In the genomic region with DNA sequence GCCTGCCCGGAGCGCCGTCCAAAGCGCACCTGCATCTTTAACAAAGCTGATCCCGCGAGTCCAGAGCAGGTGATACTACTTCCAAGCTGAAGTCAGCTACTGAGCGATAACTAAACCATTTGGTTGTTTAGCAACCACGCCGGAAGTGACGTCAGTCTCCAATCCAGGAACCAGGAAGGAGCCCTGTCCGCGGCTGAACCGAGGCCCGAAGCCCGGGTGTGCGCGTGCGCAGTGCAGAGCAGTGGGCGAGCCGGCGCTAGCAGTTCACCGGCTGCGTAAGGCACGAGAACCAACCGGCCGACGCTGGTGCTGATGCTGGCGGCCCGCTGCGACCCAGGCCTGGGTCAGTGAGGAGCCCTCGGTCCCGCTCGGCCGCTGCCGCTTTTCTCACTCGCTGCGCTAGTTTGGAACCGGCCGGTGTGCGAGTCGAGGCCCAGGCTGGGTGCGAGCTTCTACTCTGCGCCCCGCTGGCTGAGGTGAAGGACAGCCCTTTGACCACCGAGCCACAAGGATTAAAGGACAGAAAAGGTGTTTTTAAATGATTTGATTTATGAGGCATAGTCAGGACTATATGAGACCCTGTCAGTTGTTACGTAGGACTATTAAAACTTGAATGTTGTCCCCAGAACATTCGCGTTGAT, we compare ENCODE assay signal across 7 mouse cellular contexts. TPM values are rescaled to one million over a fixed set of nuclear protein-coding genes. Genes with fewer than 3 reads are reported as not detected.
DNase-seq lines count a peak whose midpoint lies in the region; ATAC-seq lines count a peak whose summit lies in the region.

TSS of gene Ccdc173 (minus strand) at position 147 of the 641 bp plus-strand sequence.
TSS of gene Phospho2 (plus strand) at position 195 of the 641 bp plus-strand sequence.

- peak; percentile 94 for ATAC-seq in embryonic facial prominence, embryonic 11.5 days (replicated peaks; ENCODE audit: insufficient number of reproducible peaks, low FRiP score, low TSS enrichment, low read depth)
- ATAC-seq in granulocyte monocyte progenitor cell, adult 5-6 weeks (replicated peaks; ENCODE audit: poor library complexity, severe bottlenecking), result peak; percentile 91
- peak; percentile 96 for ATAC-seq in midbrain, embryonic 13.5 days

- WGBS in embryonic facial prominence, embryonic 11.5 days, result 1% methylated on average over 48 of the region's 48 CpGs
- 1% methylated on average over 48 of the region's 48 CpGs for WGBS in limb, embryonic 10.5 days
- WGBS in midbrain, embryonic 13.5 days, result 2% methylated on average over 48 of the region's 48 CpGs

- H3K4me3 ChIP-seq in embryonic facial prominence, embryonic 11.5 days (ENCODE audit: low read depth, low read length), result peak within 1 kb of the TSS; percentile 56
- peak within 1 kb of the TSS; percentile 67 for H3K4me3 ChIP-seq in limb, embryonic 10.5 days
- H3K4me3 ChIP-seq in midbrain, embryonic 13.5 days (replicated peaks), result peak within 1 kb of the TSS; percentile 73

- H3K27ac ChIP-seq in embryonic facial prominence, embryonic 11.5 days (replicated peaks; ENCODE audit: low read depth, low read length), result peak within 1 kb of the TSS; percentile 54; the same call in 1 of the 2 replicates
- peak within 1 kb of the TSS; percentile 83 for H3K27ac ChIP-seq in limb, embryonic 10.5 days
- H3K27ac ChIP-seq in midbrain, embryonic 13.5 days, result peak within 1 kb of the TSS; percentile 94

- H3K4me2 ChIP-seq in embryonic facial prominence, embryonic 11.5 days (ENCODE audit: low read depth, low read length), result peak within 1 kb of the TSS; percentile 63
- H3K4me2 ChIP-seq in midbrain, embryonic 13.5 days (replicated peaks), result peak within 1 kb of the TSS; percentile 89

- DNase-seq in adrenal gland, postnatal 14 days, result peak; percentile 100
- DNase-seq in embryonic facial prominence, embryonic 11.5 days (ENCODE audit: low spot score), result peak; percentile 99
- peak; percentile 98 for DNase-seq in kidney, adult 11 months
- DNase-seq in limb, embryonic 10.5 days (ENCODE audit: low spot score), result peak; percentile 100
- DNase-seq in spleen, adult 12 weeks (ENCODE audit: low spot score), result peak; percentile 96

- no peaks in the 10 kb centered on the region for H3K27me3 ChIP-seq in embryonic facial prominence, embryonic 11.5 days (ENCODE audit: control insufficient read depth, insufficient read depth, low read length)
- no peaks in the 10 kb centered on the region for H3K27me3 ChIP-seq in limb, embryonic 10.5 days (ENCODE audit: low read depth, poor library complexity, severe bottlenecking)
- no peaks in the 10 kb centered on the region for H3K27me3 ChIP-seq in midbrain, embryonic 13.5 days

- H3K9ac ChIP-seq in embryonic facial prominence, embryonic 11.5 days (replicated peaks; ENCODE audit: low read length), result peak within 1 kb of the TSS; percentile 70
- peak within 1 kb of the TSS; percentile 78 for H3K9ac ChIP-seq in midbrain, embryonic 13.5 days (replicated peaks)

- no peaks in the 10 kb centered on the region for H3K9me3 ChIP-seq in embryonic facial prominence, embryonic 11.5 days (replicated peaks; ENCODE audit: control insufficient read depth, low read length)
- H3K9me3 ChIP-seq in limb, embryonic 10.5 days (replicated peaks), result no peaks in the 10 kb centered on the region
- no peaks in the 10 kb centered on the region for H3K9me3 ChIP-seq in midbrain, embryonic 13.5 days

- no peaks in the 10 kb centered on the region for H3K4me1 ChIP-seq in embryonic facial prominence, embryonic 11.5 days (ENCODE audit: control insufficient read depth, insufficient read depth, low read length)
- H3K4me1 ChIP-seq in limb, embryonic 10.5 days, result peaks cover 10% of the 10 kb centered on the region
- H3K4me1 ChIP-seq in midbrain, embryonic 13.5 days (replicated peaks), result peaks cover 20% of the 10 kb centered on the region

- no peaks in the 10 kb centered on the region for H3K36me3 ChIP-seq in embryonic facial prominence, embryonic 11.5 days (replicated peaks; ENCODE audit: control insufficient read depth, insufficient read depth, low read depth, low read length)
- H3K36me3 ChIP-seq in limb, embryonic 10.5 days, result peaks cover 20% of the 10 kb centered on the region
- H3K36me3 ChIP-seq in midbrain, embryonic 13.5 days, result peaks cover 35% of the 10 kb centered on the region

RNA-seq across cellular contexts. Expression of gene Ccdc173, which starts in this region (rescaled TPM):
- total RNA-seq in adrenal gland, postnatal 14 days (2021), result 1.2 and 1.7 TPM in 2 replicates
- 1.6 and 2.5 TPM in 2 replicates for polyA plus RNA-seq in embryonic facial prominence, embryonic 11.5 days (2014; fragmentation: Nextera tagmentation; extraction: Ambion mirVana)
- total RNA-seq in granulocyte monocyte progenitor cell, adult 5-6 weeks (2014; fragmentation: Nextera tagmentation), result 1.8 and 2.5 TPM in 2 replicates
- 2.1 and 3.0 TPM in 2 replicates for total RNA-seq in granulocyte monocyte progenitor cell, adult 5-6 weeks (2017)
- 1.3 and 2.1 TPM in 2 replicates for polyA plus RNA-seq in limb, embryonic 10.5 days (2016; fragmentation: Nextera tagmentation; extraction: Ambion mirVana)
- 4.2 and 4.8 TPM in 2 replicates for polyA plus RNA-seq in midbrain, embryonic 13.5 days (2015; fragmentation: Nextera tagmentation; extraction: Ambion mirVana)

RNA-seq across cellular contexts. Expression of gene Phospho2, which starts in this region (rescaled TPM):
- total RNA-seq in adrenal gland, postnatal 14 days (2021), result 20.8 and 22.4 TPM in 2 replicates
- polyA plus RNA-seq in embryonic facial prominence, embryonic 11.5 days (2014; fragmentation: Nextera tagmentation; extraction: Ambion mirVana), result 36.1 and 37.5 TPM in 2 replicates
- total RNA-seq in granulocyte monocyte progenitor cell, adult 5-6 weeks (2014; fragmentation: Nextera tagmentation), result 18.5 and 27.8 TPM in 2 replicates
- total RNA-seq in granulocyte monocyte progenitor cell, adult 5-6 weeks (2017), result 17.8 and 24.1 TPM in 2 replicates
- polyA plus RNA-seq in limb, embryonic 10.5 days (2016; fragmentation: Nextera tagmentation; extraction: Ambion mirVana), result 22.0 and 27.1 TPM in 2 replicates
- 40.8 and 43.6 TPM in 2 replicates for polyA plus RNA-seq in midbrain, embryonic 13.5 days (2015; fragmentation: Nextera tagmentation; extraction: Ambion mirVana)

Comparison
In these comparisons a context has a peak if more than half of its experiments do, and no peak if none do; other contexts are left out.
1. Peak in every context shown above with its lines: DNase-seq, ATAC-seq, H3K4me3 ChIP-seq and H3K27ac ChIP-seq.